Mouse (Mus musculus) ES-E14 (cell line): Measurements from ENCODE around the gene Agbl5. TPM values are rescaled to one million over a fixed set of nuclear protein-coding genes. Genes with fewer than 3 reads are reported as not detected.

Experiments
- DNase-seq: peaks from one replicate; pipeline ENCODE4 v3.0.0-alpha.2; 2013; ENCODE audit warnings: low read depth, low spot score
- H3K27ac ChIP-seq: 2 replicates; pipeline ENCODE4 v1.5.1; 2012; ENCODE audit warnings: low read depth, mild to moderate bottlenecking, low read length, moderate library complexity, mixed read lengths; ENCODE audit not compliant: poor library complexity, insufficient read depth, severe bottlenecking
- H3K36me3 ChIP-seq: 2 replicates; pipeline ENCODE4 v1.6.1; 2012; ENCODE audit warnings: mild to moderate bottlenecking, low read length, moderate library complexity, mixed read lengths; ENCODE audit not compliant: control insufficient read depth, poor library complexity, insufficient read depth, severe bottlenecking
- H3K4me1 ChIP-seq, 2 experiments: fragments of 150-350 bp in 1 of 2; sonication (generic) in 1 of 2; 2 replicates each; pipeline ENCODE4 v1.6.1; 2012; ENCODE audit warnings: low read length in 2 of 2, mild to moderate bottlenecking in 1 of 2, mixed read lengths in 1 of 2; ENCODE audit not compliant: control insufficient read depth in 2 of 2, insufficient read depth in 2 of 2, poor library complexity in 1 of 2
- H3K4me3 ChIP-seq, 2 experiments: fragments of 150-350 bp in 1 of 2; sonication (generic) in 1 of 2; 2 replicates each; pipeline ENCODE4 v1.5.1; 2012; ENCODE audit warnings: low read length in 2 of 2, low read depth in 1 of 2, mild to moderate bottlenecking in 1 of 2, mixed read lengths in 1 of 2; ENCODE audit not compliant: insufficient read depth in 1 of 2, poor library complexity in 1 of 2, severe bottlenecking in 1 of 2
- H3K9ac ChIP-seq: 2 replicates; pipeline ENCODE4 v1.6.1; 2012; ENCODE audit warnings: low read depth, mild to moderate bottlenecking, low read length, mixed read lengths; ENCODE audit not compliant: poor library complexity, insufficient read depth, severe bottlenecking
- H3K9me3 ChIP-seq: fragments of 150-350 bp; sonication (generic); 2 replicates; pipeline ENCODE4 v1.6.1; 2012; ENCODE audit warnings: low read depth, mild to moderate bottlenecking, low read length; ENCODE audit not compliant: control insufficient read depth, insufficient read depth
- CHD2 ChIP-seq: IDR thresholded peaks from 2 replicates; pipeline ENCODE4 v1.6.1; 2014; ENCODE audit warnings: mild to moderate bottlenecking, low read depth, low read length, inconsistent platforms
- HCFC1 ChIP-seq: IDR thresholded peaks from 2 replicates; pipeline ENCODE4 v1.6.1; 2012; ENCODE audit warnings: low read length, inconsistent platforms, borderline replicate concordance; ENCODE audit not compliant: insufficient read depth
- MAFK ChIP-seq: IDR thresholded peaks from 2 replicates; pipeline ENCODE4 v1.6.1; 2014; ENCODE audit warnings: mild to moderate bottlenecking, low read depth, low read length, inconsistent platforms; ENCODE audit not compliant: insufficient read depth
- ZC3H11A ChIP-seq: IDR thresholded peaks from 2 replicates; pipeline ENCODE4 v1.6.1; 2012; ENCODE audit warnings: low read depth, mild to moderate bottlenecking, inconsistent platforms, low read length, borderline replicate concordance
- ZNF384 ChIP-seq: IDR thresholded peaks from 2 replicates; pipeline ENCODE4 v1.6.1; 2012; ENCODE audit warnings: low read depth, low read length, inconsistent platforms
- in situ Hi-C, 2 experiments: fragments of 600-800 bp; cut with MboI; formaldehyde crosslinking; loops; one replicate each; pipeline ENCODE4 v1.15.1; 2025; ENCODE audit warnings: low sequenced_read_pairs in 2 of 2, inconsistent platforms in 1 of 2; ENCODE audit not compliant: unreplicated experiment in 2 of 2
- total RNA-seq: library from RNA; depleted of rRNA; stranded (reverse); fragments of 300-350 nt; gene quantifications from 2 replicates; pipeline ENCODE4 v1.2.3, GENCODE M21; 2012

Gene Agbl5
- total RNA-seq, 1 experiment, result 17.0 TPM

DNA sequence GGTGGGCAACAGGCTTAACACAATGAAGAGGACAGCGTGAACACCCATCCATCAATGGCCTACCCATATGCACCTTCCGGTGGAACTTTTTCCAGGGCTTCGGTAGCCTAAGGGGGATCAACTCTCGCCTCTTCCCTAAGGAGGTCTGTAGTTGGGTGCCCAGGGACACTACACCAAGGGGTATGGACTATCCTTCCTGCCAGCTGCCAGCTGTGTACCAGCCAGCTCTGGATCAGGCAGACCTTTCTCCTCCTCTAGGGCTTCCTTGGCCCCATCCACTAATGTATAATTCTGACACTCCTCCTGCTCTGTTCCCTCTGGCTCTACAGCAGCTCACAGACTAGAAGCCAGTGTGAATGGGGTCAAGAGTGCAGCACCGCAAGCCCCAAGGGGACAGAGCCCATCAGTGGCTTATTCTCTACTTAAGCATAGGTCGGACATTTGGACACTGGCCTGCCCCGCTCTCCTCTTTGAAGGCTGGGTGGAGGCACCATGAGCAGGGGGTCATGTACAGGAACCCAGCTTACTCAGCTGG, 25.7 kb downstream of the Agbl5 start:
- no peak for DNase-seq
- in situ Hi-C loops, result no loop called here
- H3K36me3 ChIP-seq, result no peaks in the 10 kb centered on the region
- no peak overlapping the region for H3K27ac ChIP-seq
- no peak overlapping the region for H3K9ac ChIP-seq
- TF ChIP-seq ZNF384, result no peak
- TF ChIP-seq HCFC1, result no peak
- TF ChIP-seq CHD2, result no peak
- no peak for TF ChIP-seq MAFK
- TF ChIP-seq ZC3H11A, result no peak
- H3K9me3 ChIP-seq, result no peaks in the 10 kb centered on the region
- peaks cover 9 to 37% of the 10 kb centered on the region in 2 experiments for H3K4me1 ChIP-seq
- no peak overlapping the region for H3K4me3 ChIP-seq

DNA sequence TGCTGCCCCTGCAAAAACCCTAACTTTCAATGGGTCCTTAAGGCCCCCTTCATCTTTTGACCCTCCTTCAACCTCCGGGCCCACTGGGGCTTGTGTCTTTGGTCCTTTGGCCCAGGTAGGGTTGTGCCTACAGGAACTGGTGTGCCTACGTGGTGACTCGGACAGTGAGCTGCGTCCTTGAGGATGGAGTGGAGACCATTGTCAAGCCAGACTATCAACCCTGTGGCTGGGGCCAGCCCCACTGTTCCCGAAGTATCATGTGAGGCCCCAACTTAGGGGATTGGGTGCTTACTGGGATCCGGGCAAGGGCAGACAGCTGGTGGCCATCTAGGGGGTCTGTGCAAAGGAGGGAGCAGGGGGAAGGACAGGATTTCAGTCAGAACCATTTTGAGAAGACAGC, 26.4 kb downstream of the Agbl5 start:
- in situ Hi-C loops, result no loop called here
- H3K27ac ChIP-seq, result no peak overlapping the region
- no peaks in the 10 kb centered on the region for H3K9me3 ChIP-seq
- TF ChIP-seq ZC3H11A (no peak), HCFC1 (no peak), MAFK (no peak), CHD2 (no peak)
- no peak for DNase-seq
- no peak overlapping the region for H3K4me3 ChIP-seq
- peaks cover 6 to 40% of the 10 kb centered on the region in 2 experiments for H3K4me1 ChIP-seq
- H3K36me3 ChIP-seq, result no peaks in the 10 kb centered on the region; the same call in 1 of the 2 replicates
- H3K9ac ChIP-seq, result no peak overlapping the region

DNA sequence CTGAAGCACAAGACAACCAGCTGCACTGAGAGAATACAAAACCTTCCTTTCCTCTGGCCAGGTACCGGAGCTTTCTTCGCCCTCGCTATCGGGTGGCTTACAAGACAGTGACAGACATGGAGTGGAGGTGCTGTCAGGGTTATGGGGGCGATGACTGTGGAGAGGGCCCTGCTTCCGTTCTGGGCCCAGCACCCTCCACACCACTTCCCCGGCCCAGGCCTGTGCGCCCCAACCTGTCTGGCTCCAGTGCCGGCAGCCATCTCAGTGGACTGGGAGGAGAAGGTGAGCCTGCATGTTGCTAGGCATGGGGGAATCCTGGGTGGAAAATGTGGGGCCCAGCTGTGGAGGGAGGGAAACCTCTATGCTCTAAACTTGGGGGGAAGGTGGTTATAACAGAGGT, 27.0 kb downstream of the Agbl5 start:
- no peaks in the 10 kb centered on the region; the same call in 1 of the 2 replicates for H3K36me3 ChIP-seq
- H3K4me3 ChIP-seq, result peak overlapping the region in 1 of 2 experiments; percentile 22; a peak in 1 of 4 replicates
- peak overlapping the region; percentile 17; the same call in 1 of the 2 replicates for H3K9ac ChIP-seq
- no peak overlapping the region for H3K27ac ChIP-seq
- in situ Hi-C loops, result no loop called here
- H3K9me3 ChIP-seq, result no peaks in the 10 kb centered on the region
- peaks cover 6 to 46% of the 10 kb centered on the region in 2 experiments for H3K4me1 ChIP-seq
- TF ChIP-seq ZNF384 (no peak), HCFC1 (no peak)
- DNase-seq, result no peak

DNA sequence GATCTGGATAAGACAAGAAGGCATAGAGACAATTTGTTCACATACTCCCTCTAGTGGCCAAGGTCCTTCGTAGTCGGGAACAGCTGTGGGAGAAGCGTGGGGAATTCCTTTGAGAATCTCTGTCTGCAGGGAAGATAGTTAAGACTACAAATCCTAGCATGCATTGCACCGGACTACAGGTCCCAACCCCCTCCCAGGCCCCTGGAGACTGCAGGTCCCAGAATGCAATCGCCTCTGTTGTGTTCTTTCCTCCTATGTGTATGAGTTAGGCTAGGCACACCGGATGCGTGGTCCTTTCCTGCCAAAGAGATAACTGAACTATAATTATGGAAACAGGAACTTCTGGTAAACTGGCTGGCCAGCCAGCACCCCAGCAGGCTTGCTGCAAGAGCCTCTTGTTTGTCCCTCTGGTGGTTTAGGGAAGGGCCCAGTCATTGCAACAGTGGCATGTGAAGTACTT, 27.5 kb downstream of the Agbl5 start:
- Histone ChIP-seq H3K27ac (no peak overlapping the region), H3K36me3 (no peaks in the 10 kb centered on the region; the same call in 1 of the 2 replicates), H3K4me3 (no peak overlapping the region), H3K9ac (0 out of 2 replicates have a peak overlapping the region, but pooled peaks have one; percentile 23), H3K9me3 (no peaks in the 10 kb centered on the region), H3K4me1 (peaks cover 6 to 51% of the 10 kb centered on the region in 2 experiments)
- TF ChIP-seq ZNF384 (no peak), CHD2 (peak; percentile 58; the same call in 1 of the 2 replicates), ZC3H11A (no peak), HCFC1 (peak; percentile 98), MAFK (no peak)
- in situ Hi-C loops, result no loop called here
- peak; percentile 93 for DNase-seq

DNA sequence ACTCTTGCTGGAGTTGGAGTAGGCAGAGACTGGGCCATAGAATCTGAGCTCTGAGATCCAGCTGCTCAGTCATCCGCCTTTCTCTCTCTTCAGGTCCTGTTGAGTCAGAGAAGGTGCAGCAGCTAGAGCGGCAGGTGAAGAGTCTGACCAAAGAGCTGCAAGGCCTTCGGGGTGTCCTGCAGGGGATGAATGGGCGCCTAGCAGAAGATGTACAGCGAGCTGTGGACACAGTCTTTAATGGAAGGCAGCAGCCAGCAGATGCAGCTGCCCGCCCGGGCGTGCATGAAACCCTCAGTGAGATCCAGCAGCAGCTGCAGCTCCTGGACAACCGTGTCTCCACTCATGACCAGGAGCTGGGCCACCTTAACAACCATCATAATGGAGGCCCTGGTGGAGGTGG, 28.3 kb downstream of the Agbl5 start:
- H3K9me3 ChIP-seq, result no peaks in the 10 kb centered on the region
- no peak for DNase-seq
- no peak overlapping the region for H3K27ac ChIP-seq
- in situ Hi-C loops, result no loop called here
- peak overlapping the region in 1 of 2 experiments; percentile 8; a peak in 1 of 4 replicates for H3K4me3 ChIP-seq
- H3K36me3 ChIP-seq, result no peaks in the 10 kb centered on the region; the same call in 1 of the 2 replicates
- H3K4me1 ChIP-seq, result peaks cover 6 to 51% of the 10 kb centered on the region in 2 experiments
- TF ChIP-seq HCFC1 (no peak), ZNF384 (no peak), MAFK (no peak), ZC3H11A (no peak), CHD2 (no peak)
- no peak overlapping the region for H3K9ac ChIP-seq
